Mouse (Mus musculus): ENCODE data around the gene Tm6sf1. TPM values are rescaled to one million over a fixed set of nuclear protein-coding genes. Genes with fewer than 3 reads are reported as not detected.
"Not testable (repeated sequence)": the region's sequence is repeated elsewhere in the genome, so short reads cannot be mapped to it uniquely, and the experiment has no call there.

The Tm6sf1 gene
- polyA plus RNA-seq (2016; fragmentation: Nextera tagmentation; extraction: Ambion mirVana) = 11.2 and 11.7 TPM in 2 replicates

DNA sequence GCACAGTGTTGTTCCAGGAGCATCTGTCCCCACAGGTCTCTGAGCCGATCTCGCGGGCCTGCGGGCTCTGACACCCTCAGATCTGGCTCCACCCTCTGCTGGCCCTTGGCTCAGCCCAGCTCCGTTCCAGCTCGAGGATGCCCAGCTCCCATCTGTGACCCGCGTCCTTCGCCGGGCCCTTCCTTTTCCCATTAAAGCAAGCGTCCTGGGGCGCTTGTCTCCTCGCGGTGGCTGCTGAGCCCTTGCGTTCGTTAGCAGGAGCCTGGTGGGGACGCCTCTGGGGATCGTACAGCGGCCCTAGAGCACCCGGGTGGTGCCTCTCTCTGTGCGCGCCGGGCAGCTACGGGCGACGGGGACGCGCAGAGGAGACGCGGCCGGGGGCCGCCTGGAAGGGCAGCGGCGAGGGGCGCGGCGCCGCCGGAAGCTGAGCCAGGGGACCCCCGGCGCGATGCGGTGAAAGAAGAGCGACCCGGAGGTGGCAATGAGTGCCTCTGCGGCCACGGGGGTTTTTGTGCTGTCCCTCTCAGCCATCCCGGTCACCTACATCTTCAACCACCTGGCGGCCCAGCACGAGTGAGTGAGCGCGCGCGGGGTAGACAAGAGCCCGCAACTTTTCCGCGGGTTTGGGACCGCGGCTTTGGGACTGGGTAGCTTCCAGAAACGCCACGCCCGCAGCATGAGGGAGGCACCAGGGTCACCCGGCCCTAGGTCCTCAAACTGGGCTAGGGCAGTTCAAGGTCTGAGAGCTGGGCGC lies at the start of gene Tm6sf1:
Tm6sf1 (plus strand) TSS at position 34 of the 754 bp plus-strand sequence.
- H3K36me3 ChIP-seq (replicated peaks) = no peaks in the 10 kb centered on the region
- no peaks in the 10 kb centered on the region for H3K9me3 ChIP-seq
- peak; percentile 60 for DNase-seq (ENCODE audit: extremely low spot score, low spot score)
- H3K4me3 ChIP-seq = peak within 1 kb of the TSS; percentile 73
- H3K27ac ChIP-seq = peak within 1 kb of the TSS; percentile 81
- under 1% methylated on average over 64 of the region's 64 CpGs for WGBS
- H3K27me3 ChIP-seq (ENCODE audit: poor library complexity, severe bottlenecking) = peaks cover 60% of the 10 kb centered on the region
- peaks cover 50% of the 10 kb centered on the region for H3K4me1 ChIP-seq

DNA sequence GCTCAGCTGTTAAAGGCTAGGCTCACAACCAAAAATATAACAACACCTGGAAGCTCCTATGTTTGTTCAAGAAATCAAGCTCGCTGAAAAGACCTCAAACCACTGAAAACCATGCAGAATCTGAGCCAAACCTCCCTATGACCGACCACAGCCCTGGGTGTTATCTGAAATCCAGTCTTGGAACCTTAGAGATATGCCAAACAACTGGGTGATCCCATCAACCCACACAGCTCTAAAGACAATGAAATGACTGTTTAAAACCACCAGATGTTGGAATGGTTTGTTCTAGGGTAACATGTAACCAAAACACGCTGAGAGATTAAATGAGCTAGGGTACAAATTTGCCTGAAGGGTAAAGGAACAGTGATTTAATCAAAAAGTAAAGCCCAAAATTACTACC lies 33.9 kb upstream of the Tm6sf1 start:
- WGBS = 74% methylated on average over 3 of the region's 3 CpGs
- no peaks in the 10 kb centered on the region for H3K27me3 ChIP-seq (ENCODE audit: poor library complexity, severe bottlenecking)
- no peak overlapping the region for H3K27ac ChIP-seq
- no peaks in the 10 kb centered on the region for H3K9me3 ChIP-seq
- H3K36me3 ChIP-seq (replicated peaks) = 0 out of 2 replicates have a peak, but pooled peaks cover 2% of the 10 kb centered on the region
- no peak for DNase-seq (ENCODE audit: extremely low spot score, low spot score)
- no peak overlapping the region for H3K4me3 ChIP-seq
- H3K4me1 ChIP-seq = peaks cover 44% of the 10 kb centered on the region

DNA sequence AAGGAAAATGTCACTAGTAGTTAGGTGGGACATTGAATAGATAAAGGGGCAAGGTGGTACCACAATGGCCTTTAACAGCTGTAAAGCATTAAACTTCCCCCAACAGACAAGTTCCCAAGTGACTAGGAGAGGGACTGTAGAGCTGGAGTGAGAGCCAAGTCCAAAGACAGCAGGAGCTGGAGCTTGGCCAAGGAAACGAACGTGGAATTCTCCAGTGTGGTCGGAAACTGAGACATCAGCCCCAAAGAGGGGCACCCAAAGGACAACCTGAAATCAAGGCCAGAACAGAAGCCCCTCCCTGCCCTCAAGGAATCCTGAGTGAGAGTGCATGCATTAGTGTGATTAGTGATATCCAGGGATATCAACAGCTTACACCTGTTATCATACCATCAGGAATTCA lies 33.4 kb upstream of the Tm6sf1 start:
- H3K4me3 ChIP-seq = no peak overlapping the region
- H3K4me1 ChIP-seq = peaks cover 47% of the 10 kb centered on the region
- 87% methylated on average over 3 of the region's 3 CpGs for WGBS

DNA sequence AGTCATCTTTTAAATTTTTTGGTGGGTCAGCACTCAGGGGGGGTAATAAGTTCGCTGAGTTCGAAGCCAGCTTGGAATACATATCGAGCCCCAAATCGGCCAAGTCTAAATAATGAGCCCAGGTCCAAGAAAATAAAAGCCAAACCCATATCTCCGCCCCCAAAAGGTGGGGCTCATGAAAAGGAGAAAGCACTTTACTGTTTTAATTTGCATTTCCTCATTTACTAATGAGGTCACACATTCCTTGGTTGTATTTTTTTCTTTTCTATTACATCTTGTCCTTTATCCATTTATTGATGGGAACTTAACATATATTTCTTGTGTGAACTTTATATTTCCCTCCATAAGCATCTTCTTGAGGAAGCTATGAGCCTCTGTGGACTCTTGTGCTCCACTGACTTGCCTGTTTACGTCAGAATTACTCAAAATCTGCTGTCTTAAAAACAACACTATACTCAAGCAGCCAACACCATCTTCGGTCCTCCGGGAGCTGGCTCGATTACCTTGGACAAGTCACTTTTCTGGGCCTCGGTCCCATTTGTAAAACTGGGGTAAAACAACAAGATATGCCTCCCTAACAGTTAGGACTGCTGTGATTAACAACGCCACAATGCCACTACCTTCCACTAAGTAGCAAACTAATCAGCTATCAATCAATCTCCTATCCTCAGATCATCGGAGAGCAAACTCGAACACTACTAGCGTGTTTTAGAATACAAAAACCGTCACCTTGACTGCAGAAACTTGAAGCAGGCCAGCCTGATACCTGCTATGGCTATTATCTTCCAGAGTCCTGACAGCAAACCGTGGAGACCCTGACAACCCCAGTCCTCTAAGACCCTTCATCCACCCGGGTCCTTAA lies 30.8 kb upstream of the Tm6sf1 start:
- WGBS = 31% methylated on average over 17 of the region's 17 CpGs
- Histone ChIP-seq H3K27me3 (ENCODE audit: poor library complexity, severe bottlenecking) (no peaks in the 10 kb centered on the region), H3K36me3 (replicated peaks) (0 out of 2 replicates have a peak, but pooled peaks cover 2% of the 10 kb centered on the region), H3K4me3 (peak overlapping the region; percentile 88), H3K9me3 (no peaks in the 10 kb centered on the region), H3K27ac (peak overlapping the region; percentile 96), H3K4me1 (peaks cover 47% of the 10 kb centered on the region)
- DNase-seq (ENCODE audit: extremely low spot score, low spot score) = no peak

More for the DNA sequence above, 33.4 kb upstream of the Tm6sf1 start:
- Histone ChIP-seq H3K9me3 (no peaks in the 10 kb centered on the region), H3K27me3 (ENCODE audit: poor library complexity, severe bottlenecking) (no peaks in the 10 kb centered on the region), H3K36me3 (replicated peaks) (0 out of 2 replicates have a peak, but pooled peaks cover 2% of the 10 kb centered on the region), H3K27ac (no peak overlapping the region)
- no peak for DNase-seq (ENCODE audit: extremely low spot score, low spot score)

DNA sequence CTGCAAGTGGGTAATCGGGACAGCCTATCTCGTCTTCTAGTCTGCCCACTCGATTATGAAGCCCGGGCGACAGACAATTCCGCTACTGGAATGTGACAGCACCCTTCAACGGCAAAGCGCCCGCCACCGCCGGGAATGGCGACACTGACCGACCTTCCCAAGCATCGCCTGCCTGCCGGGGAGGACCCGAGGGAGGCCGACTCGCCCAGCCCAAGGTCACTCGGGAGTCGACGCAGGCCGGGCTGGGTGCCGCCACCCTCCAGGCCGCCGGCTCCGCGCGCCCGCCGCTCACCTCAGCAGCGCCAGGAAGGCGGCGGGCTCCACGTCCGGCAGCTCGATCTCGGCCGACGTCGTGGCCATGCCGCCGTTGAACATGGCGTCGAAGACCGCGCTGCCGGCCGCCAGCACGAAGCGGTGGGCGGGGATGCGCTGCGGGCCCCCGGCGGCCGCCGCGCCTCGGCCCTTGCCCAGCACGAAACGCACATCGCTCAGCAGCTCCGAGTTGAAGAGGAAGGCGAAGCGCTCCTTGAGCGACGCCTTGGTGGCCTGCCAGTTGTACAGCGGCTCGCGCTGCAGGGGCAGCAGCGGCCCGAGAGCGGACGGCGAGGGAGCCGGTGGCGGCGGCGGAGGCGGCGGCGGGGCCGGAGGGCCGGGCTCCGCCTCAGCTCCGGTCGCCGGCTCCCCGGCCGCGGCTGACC lies 30.0 kb upstream of the Tm6sf1 start:
- Histone ChIP-seq H3K36me3 (replicated peaks) (0 out of 2 replicates have a peak, but pooled peaks cover 2% of the 10 kb centered on the region), H3K27ac (peak overlapping the region; percentile 96), H3K4me3 (peak overlapping the region; percentile 88), H3K9me3 (no peaks in the 10 kb centered on the region), H3K27me3 (ENCODE audit: poor library complexity, severe bottlenecking) (no peaks in the 10 kb centered on the region), H3K4me1 (peaks cover 47% of the 10 kb centered on the region)
- peak; percentile 63 for DNase-seq (ENCODE audit: extremely low spot score, low spot score)
- under 1% methylated on average over 91 of the region's 91 CpGs for WGBS

DNA sequence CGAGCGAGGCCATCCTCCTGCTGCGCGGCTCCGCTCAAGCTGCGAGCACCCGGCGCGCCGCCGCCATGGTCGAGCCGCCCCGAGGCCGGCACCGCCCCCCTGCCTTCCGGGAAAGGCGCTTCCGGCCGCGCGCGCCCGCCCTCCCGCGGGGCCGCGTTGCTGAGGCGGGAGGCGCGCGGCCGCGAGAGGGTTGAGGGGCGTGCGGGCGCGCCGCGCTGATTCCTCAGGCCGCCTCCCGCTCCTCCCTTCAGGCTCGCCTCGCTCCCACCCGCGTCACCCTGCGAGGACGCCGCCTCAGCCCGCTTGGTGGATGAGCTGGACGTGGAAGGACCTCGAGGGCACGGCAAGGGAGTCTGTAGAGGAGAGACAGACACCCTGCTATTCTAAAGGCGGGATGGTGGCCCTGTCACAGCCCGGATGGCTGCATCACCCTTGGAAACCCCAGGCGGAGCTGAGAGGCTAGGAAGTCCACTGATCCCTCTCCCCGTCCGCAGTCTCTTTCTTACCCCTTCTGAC lies 29.4 kb upstream of the Tm6sf1 start, which contains the start of gene Btbd1:
Btbd1 (minus strand) TSS at position 53 of the 516 bp plus-strand sequence.
- peak within 1 kb of the TSS; percentile 96 for H3K27ac ChIP-seq
- peaks cover 47% of the 10 kb centered on the region for H3K4me1 ChIP-seq
- 0 out of 2 replicates have a peak, but pooled peaks cover 2% of the 10 kb centered on the region for H3K36me3 ChIP-seq (replicated peaks)
- under 1% methylated on average over 58 of the region's 58 CpGs for WGBS
- no peaks in the 10 kb centered on the region for H3K9me3 ChIP-seq
- peak within 1 kb of the TSS; percentile 88 for H3K4me3 ChIP-seq
- peak; percentile 75 for DNase-seq (ENCODE audit: extremely low spot score, low spot score)
- H3K27me3 ChIP-seq (ENCODE audit: poor library complexity, severe bottlenecking) = no peaks in the 10 kb centered on the region

DNA sequence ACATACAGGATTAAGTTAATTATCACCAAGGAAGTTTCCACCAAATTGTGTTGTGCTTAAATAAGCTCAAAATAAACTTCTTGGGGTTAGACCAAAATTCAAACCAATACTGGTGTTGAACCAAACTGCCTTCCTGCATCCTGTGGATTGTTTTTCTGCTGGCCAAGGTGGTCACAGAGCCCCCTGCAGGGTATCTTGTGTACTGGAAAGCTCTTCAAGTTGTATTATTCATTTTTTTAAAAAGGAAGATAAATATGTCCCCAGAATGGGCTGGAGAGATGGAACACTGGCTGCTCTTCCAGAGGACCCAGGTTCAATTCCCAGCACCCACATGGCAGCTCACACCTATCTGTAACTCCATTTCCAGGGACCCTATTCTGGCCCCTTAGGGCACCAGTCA lies 24.0 kb upstream of the Tm6sf1 start:
- Histone ChIP-seq H3K4me1 (peaks cover 3% of the 10 kb centered on the region), H3K27me3 (ENCODE audit: poor library complexity, severe bottlenecking) (no peaks in the 10 kb centered on the region), H3K4me3 (no peak overlapping the region), H3K36me3 (replicated peaks) (no peaks in the 10 kb centered on the region), H3K9me3 (no peaks in the 10 kb centered on the region), H3K27ac (no peak overlapping the region)
- no peak for DNase-seq (ENCODE audit: extremely low spot score, low spot score)

DNA sequence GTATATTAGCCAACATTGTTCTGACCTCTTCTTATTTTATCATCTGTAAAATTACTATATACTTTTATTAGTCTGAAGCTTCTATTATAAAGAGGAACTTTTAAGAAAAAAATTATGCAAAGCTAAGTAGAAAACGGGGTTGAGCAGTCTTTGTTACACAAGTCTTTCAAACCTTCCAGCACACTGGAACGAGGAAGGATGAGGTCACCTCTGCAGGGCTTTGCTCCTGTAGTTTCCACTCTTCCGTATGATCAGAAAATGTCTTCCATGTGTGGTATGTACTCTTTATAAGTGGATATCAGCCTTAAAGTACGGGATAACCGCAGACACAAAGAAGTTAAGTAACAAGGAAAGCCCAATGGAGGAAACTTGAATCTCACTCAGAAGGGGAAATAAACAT lies 23.4 kb upstream of the Tm6sf1 start:
- H3K27ac ChIP-seq = no peak overlapping the region
- H3K36me3 ChIP-seq (replicated peaks) = no peaks in the 10 kb centered on the region
- DNase-seq (ENCODE audit: extremely low spot score, low spot score) = no peak
- H3K9me3 ChIP-seq = no peaks in the 10 kb centered on the region
- no peak overlapping the region for H3K4me3 ChIP-seq
- no peaks in the 10 kb centered on the region for H3K4me1 ChIP-seq
- WGBS = 88% methylated on average over 5 of the region's 5 CpGs
- no peaks in the 10 kb centered on the region for H3K27me3 ChIP-seq (ENCODE audit: poor library complexity, severe bottlenecking)

DNA sequence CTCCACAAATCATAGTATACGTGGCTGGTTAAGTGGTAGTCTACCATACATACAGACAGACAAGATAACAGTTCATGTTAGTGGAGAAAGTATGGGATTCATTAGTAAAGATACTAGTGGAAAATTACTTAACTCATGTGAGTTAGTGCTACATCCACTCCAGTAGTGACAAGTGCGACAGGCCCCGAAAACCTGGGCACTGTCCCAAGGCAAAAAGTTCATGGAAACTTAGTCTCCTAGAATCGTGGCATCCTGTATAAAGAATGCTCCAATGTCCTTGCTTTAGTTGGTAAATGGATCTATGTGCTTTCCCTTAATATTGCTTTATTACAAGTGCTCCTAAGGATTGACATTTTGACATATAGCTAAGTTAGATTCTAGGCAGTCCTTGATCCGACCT lies 21.0 kb upstream of the Tm6sf1 start:
- 84% methylated on average over 5 of the region's 5 CpGs for whole genome bisulfite sequencing
- H3K27me3 ChIP-seq (ENCODE audit: poor library complexity, severe bottlenecking); H3K4me1 ChIP-seq; H3K36me3 ChIP-seq (replicated peaks); H3K9me3 ChIP-seq; H3K4me3 ChIP-seq; H3K27ac ChIP-seq; DNase-seq (ENCODE audit: extremely low spot score, low spot score): not testable (repeated sequence)

DNA sequence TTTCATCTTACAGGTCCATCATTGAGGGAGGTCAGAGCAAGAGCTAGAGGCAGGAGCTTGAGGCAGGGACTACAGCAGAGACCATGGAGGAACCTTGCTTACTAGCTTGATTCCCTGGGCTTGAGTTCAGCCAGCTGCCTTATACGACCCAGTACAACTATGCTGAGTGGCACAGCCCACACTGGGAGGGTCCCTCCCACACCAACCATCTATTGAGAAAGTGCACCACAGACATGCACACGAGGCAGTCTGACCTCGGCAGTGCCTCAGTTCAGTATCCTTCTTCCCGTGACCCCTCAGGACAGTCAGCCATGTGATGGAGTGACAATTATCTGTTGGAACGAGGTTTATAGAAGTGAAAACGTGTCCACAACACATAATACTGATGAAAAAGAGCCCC lies 19.1 kb upstream of the Tm6sf1 start:
- Histone ChIP-seq H3K36me3 (replicated peaks) (no peaks in the 10 kb centered on the region), H3K27ac (no peak overlapping the region), H3K9me3 (no peaks in the 10 kb centered on the region), H3K27me3 (ENCODE audit: poor library complexity, severe bottlenecking) (no peaks in the 10 kb centered on the region), H3K4me1 (peaks cover 4% of the 10 kb centered on the region; the same call in 1 of the 2 replicates), H3K4me3 (no peak overlapping the region)
- 79% methylated on average over 6 of the region's 6 CpGs for WGBS
- no peak for DNase-seq (ENCODE audit: extremely low spot score, low spot score)

DNA sequence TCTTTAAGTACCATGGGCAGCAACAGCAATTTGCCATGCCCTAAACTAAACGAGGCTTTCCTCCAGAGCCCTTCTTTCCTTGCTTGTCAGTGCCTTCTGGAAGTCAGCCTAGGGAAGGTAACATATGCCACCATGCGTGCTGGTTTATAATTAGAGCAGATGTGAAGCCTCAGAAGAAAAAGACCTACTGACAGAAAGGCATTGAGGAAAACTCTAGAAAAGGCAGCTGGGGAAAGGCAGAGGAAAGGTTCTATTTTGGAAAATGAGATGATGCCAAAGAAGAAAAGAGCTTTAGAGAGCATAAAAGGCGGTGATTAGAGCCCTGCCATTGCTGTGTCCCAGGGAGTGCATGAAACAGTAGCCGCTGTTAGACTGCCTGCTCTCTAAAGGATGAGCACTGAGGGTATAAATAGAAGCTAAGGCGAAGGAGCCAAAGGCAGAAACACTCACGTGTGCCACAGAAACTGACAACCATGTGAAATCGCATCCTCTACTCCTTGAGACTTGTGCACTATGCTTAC lies 18.1 kb upstream of the Tm6sf1 start:
- H3K4me1 ChIP-seq = peaks cover 11% of the 10 kb centered on the region; the same call in 1 of the 2 replicates
- no peak for DNase-seq (ENCODE audit: extremely low spot score, low spot score)
- H3K27ac ChIP-seq = no peak overlapping the region
- no peaks in the 10 kb centered on the region for H3K27me3 ChIP-seq (ENCODE audit: poor library complexity, severe bottlenecking)
- H3K9me3 ChIP-seq = no peaks in the 10 kb centered on the region
- no peak overlapping the region for H3K4me3 ChIP-seq
- WGBS = 68% methylated on average over 7 of the region's 7 CpGs
- no peaks in the 10 kb centered on the region for H3K36me3 ChIP-seq (replicated peaks)

DNA sequence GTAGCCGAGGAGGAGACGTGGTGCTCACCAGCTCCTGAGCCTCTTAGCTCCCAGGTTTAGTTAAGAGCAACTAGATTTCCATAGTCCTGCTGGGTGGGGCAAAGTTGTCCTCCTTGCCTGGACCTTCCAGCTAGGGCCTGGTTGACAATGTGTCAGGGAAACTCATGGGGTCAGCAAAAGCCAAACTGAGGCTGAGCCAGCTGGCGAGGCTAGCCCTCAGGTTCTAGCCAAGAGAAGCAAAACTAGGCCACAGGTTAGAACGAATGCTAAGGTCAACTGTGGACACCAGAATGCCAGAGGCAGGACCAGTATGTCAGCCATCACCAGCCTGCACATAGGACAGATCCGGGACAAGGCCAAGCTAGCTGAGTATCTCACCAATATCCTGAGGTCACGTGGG lies 17.4 kb upstream of the Tm6sf1 start:
- no peak for DNase-seq (ENCODE audit: extremely low spot score, low spot score)

More for the DNA sequence above, 17.4 kb upstream of the Tm6sf1 start:
- Histone ChIP-seq H3K27me3 (ENCODE audit: poor library complexity, severe bottlenecking) (no peaks in the 10 kb centered on the region), H3K9me3 (no peaks in the 10 kb centered on the region), H3K4me1 (peaks cover 13% of the 10 kb centered on the region), H3K4me3 (no peak overlapping the region), H3K27ac (no peak overlapping the region), H3K36me3 (replicated peaks) (no peaks in the 10 kb centered on the region)
- WGBS = 86% methylated on average over 6 of the region's 6 CpGs
